Mouse (Mus musculus) gastrocnemius, adult 8-10 months (tissue): ENCODE measurements around the gene Stpg2. TPM values are rescaled to one million over a fixed set of nuclear protein-coding genes. Genes with fewer than 3 reads are reported as not detected.

ENCODE experiments used
- DNase-seq, 2 experiments: peaks; one replicate each; pipeline ENCODE4 v3.0.0; 2022; ENCODE audit warnings: low spot score in 2 of 2
- total RNA-seq, 4 experiments: library from RNA; stranded (reverse); gene quantifications; 2 replicates each; pipeline ENCODE4 v1.2.4; 2022

The Stpg2 gene
- total RNA-seq, 4 experiments from 2014 or later = not detected

- DNase-seq = no peak
These were observed 527.7 kb downstream of the Stpg2 start for GRCm38 (mm10) chr3:139733156-139733555.

- DNase-seq = no peak
These were observed 533.9 kb downstream of the Stpg2 start for GRCm38 (mm10) chr3:139739388-139739787.

Other genes with a start within 250 kb of the Stpg2 start
- 10 to 100 TPM; 37.7 to 49.3 (median 41.0) TPM for gene Rap1gds1, start 130.5 kb upstream of the Stpg2 start, total RNA-seq